Mouse (Mus musculus): Measurements from ENCODE around the gene Serpina12.

Gene Serpina12

GRCm38 (mm10) chr12:104044343-104044742 lies at the start of gene Serpina12:
Gene Serpina12, minus strand, starts transcription at chr12:104044443.
- DNase-seq (ENCODE audit: low read depth, low spot score): no peak

- DNase-seq (ENCODE audit: low read depth, low spot score): no peak
Observed at GRCm38 (mm10) chr12:104091303-104091702, 47.1 kb upstream of the Serpina12 start.

- no peak for DNase-seq (ENCODE audit: low read depth, low spot score)
Observed at GRCm38 (mm10) chr12:104090119-104090518, 45.9 kb upstream of the Serpina12 start.

- DNase-seq (ENCODE audit: low read depth, low spot score): no peak
Observed at GRCm38 (mm10) chr12:104072286-104072685, 28.0 kb upstream of the Serpina12 start.

GRCm38 (mm10) chr12:104071708-104072107 lies 27.5 kb upstream of the Serpina12 start:
- no peak for DNase-seq (ENCODE audit: low read depth, low spot score)

GRCm38 (mm10) chr12:104069620-104070019 lies 25.4 kb upstream of the Serpina12 start:
- DNase-seq (ENCODE audit: low read depth, low spot score): peak; percentile 94

GRCm38 (mm10) chr12:104067549-104067948 lies 23.3 kb upstream of the Serpina12 start:
- DNase-seq (ENCODE audit: low read depth, low spot score): peak; percentile 94

- DNase-seq (ENCODE audit: low read depth, low spot score): peak; percentile 83
Observed at GRCm38 (mm10) chr12:104066241-104066640, 22.0 kb upstream of the Serpina12 start.

GRCm38 (mm10) chr12:104064996-104065395 lies 20.8 kb upstream of the Serpina12 start:
- peak; percentile 94 for DNase-seq (ENCODE audit: low read depth, low spot score)

GRCm38 (mm10) chr12:104064532-104064931 lies 20.3 kb upstream of the Serpina12 start:
- peak; percentile 85 for DNase-seq (ENCODE audit: low read depth, low spot score)

- peak; percentile 43 for DNase-seq (ENCODE audit: low read depth, low spot score)
Observed at GRCm38 (mm10) chr12:104061862-104062261, 17.6 kb upstream of the Serpina12 start.

- DNase-seq (ENCODE audit: low read depth, low spot score): no peak
Observed at GRCm38 (mm10) chr12:104060126-104060525, 15.9 kb upstream of the Serpina12 start.

- DNase-seq (ENCODE audit: low read depth, low spot score): no peak
Observed at GRCm38 (mm10) chr12:104057531-104057930, 13.3 kb upstream of the Serpina12 start.

- peak; percentile 57 for DNase-seq (ENCODE audit: low read depth, low spot score)
Observed at GRCm38 (mm10) chr12:104057050-104057449, 12.8 kb upstream of the Serpina12 start.

- peak; percentile 63 for DNase-seq (ENCODE audit: low read depth, low spot score)
Observed at GRCm38 (mm10) chr12:104055755-104056154, 11.5 kb upstream of the Serpina12 start.

- peak; percentile 51 for DNase-seq (ENCODE audit: low read depth, low spot score)
Observed at GRCm38 (mm10) chr12:104053995-104054394, 9.8 kb upstream of the Serpina12 start.

- DNase-seq (ENCODE audit: low read depth, low spot score): no peak
Observed at GRCm38 (mm10) chr12:104045713-104046112, 1.5 kb upstream of the Serpina12 start.

GRCm38 (mm10) chr12:104042753-104043152 lies 1.5 kb downstream of the Serpina12 start:
- DNase-seq (ENCODE audit: low read depth, low spot score): no peak

- no peak for DNase-seq (ENCODE audit: low read depth, low spot score)
Observed at GRCm38 (mm10) chr12:104041401-104041800, 2.8 kb downstream of the Serpina12 start.

GRCm38 (mm10) chr12:104038181-104038580 lies 6.1 kb downstream of the Serpina12 start:
- DNase-seq (ENCODE audit: low read depth, low spot score): peak; percentile 62

GRCm38 (mm10) chr12:104033752-104034151 lies 10.5 kb downstream of the Serpina12 start:
- no peak for DNase-seq (ENCODE audit: low read depth, low spot score)

- DNase-seq (ENCODE audit: low read depth, low spot score): peak; percentile 11
Observed at GRCm38 (mm10) chr12:104029986-104030385, 14.3 kb downstream of the Serpina12 start.

- no peak for DNase-seq (ENCODE audit: low read depth, low spot score)
Observed at GRCm38 (mm10) chr12:104015280-104015679, 29.0 kb downstream of the Serpina12 start.

GRCm38 (mm10) chr12:104013620-104014019 lies 30.6 kb downstream of the Serpina12 start, which contains the start of gene Serpina9:
Gene Serpina9, minus strand, starts transcription at chr12:104013755.
- DNase-seq (ENCODE audit: low read depth, low spot score): no peak
